Mouse (Mus musculus): ENCODE measurements at regions not wholly inside any gene's neighbourhood (a gene's known extent, or its start where the extent isn't known, plus 50 kb on each side); places are given as distances from the start of the nearest gene placed in this dataset.

DNA sequence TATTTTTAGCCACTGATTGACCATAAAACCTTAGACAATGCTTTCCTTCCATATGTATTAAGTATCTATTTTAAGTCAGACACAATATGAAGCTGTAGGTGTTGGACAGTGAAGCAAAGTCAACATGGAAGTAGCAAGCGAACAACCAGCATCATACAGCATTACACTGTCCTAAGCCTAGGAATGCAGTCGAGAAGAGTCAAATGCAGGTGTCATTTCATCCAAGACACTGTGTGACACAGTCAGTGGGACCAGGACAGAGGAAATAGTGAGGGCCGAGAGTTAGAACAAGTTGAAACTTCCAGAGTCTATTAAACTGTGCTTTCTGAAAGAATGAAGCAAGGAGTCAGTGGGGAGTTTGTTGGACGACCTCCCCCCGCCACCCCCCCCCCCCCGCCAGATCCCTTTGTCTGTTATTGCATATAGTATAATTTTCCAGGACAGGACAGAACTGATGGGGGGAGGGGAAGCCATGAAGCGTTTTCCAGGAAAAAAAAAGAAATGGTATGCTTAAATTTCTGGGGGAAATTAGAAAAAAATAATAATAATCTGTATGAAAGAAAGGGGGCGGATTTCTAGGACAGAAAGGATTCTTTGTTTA, 559.9 kb downstream of the Rps29 start:
- Histone ChIP-seq H3K27ac (ENCODE audit: low read length) (no peak overlapping the region), H3K36me3 (ENCODE audit: insufficient read depth, low read length) (no peaks in the 10 kb centered on the region), H3K27me3 (replicated peaks; ENCODE audit: insufficient read depth, low read length) (no peaks in the 10 kb centered on the region), H3K4me2 (replicated peaks; ENCODE audit: low read depth, low read length) (no peak overlapping the region), H3K9ac (replicated peaks; ENCODE audit: low read depth) (no peak overlapping the region), H3K4me1 (ENCODE audit: insufficient read depth, low read depth, low read length) (no peaks in the 10 kb centered on the region), H3K4me3 (ENCODE audit: low read depth, low read length) (no peak overlapping the region), H3K9me3 (ENCODE audit: low read length) (no peaks in the 10 kb centered on the region)
- TF ChIP-seq CTCF (IDR thresholded peaks at IDR 0.05) (no peak), EP300 (IDR thresholded peaks at IDR 0.05) (no peak)
- no peak for ATAC-seq
- 57% methylated on average over 8 of the region's 8 CpGs for WGBS
- no peak for DNase-seq (ENCODE audit: low spot score)

DNA sequence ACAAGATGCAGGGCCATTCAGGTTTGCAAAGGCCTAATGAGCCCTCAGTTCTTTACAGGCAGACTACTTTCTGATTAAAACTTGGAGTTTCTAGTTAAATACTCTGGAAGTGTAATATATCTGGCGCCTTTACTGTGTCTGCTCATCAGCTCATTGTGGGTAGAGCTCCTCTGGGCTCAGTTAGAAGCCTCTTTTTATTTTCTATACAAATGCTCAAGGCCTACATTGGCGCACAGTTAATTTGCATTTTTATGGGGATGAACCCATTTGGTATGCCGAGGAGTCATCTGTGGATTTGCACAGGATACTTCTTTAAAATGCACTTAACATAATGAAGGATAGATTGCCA, 573.5 kb downstream of the Rps29 start:
- no peak overlapping the region for H3K4me2 ChIP-seq (replicated peaks; ENCODE audit: low read depth, low read length)
- H3K9me3 ChIP-seq (ENCODE audit: low read length), result no peaks in the 10 kb centered on the region
- H3K4me1 ChIP-seq (ENCODE audit: insufficient read depth, low read depth, low read length), result no peaks in the 10 kb centered on the region
- DNase-seq (ENCODE audit: low spot score), result no peak
- no peaks in the 10 kb centered on the region for H3K27me3 ChIP-seq (replicated peaks; ENCODE audit: insufficient read depth, low read length)
- H3K4me3 ChIP-seq (ENCODE audit: low read depth, low read length), result no peak overlapping the region
- no peaks in the 10 kb centered on the region for H3K36me3 ChIP-seq (ENCODE audit: insufficient read depth, low read length)
- no peak overlapping the region for H3K27ac ChIP-seq (ENCODE audit: low read length)
- WGBS, result 89% methylated on average over 3 of the region's 3 CpGs
- H3K9ac ChIP-seq (replicated peaks; ENCODE audit: low read depth), result no peak overlapping the region
- no peak for ATAC-seq
- TF ChIP-seq CTCF (IDR thresholded peaks at IDR 0.05), result no peak
- TF ChIP-seq EP300 (IDR thresholded peaks at IDR 0.05), result no peak

DNA sequence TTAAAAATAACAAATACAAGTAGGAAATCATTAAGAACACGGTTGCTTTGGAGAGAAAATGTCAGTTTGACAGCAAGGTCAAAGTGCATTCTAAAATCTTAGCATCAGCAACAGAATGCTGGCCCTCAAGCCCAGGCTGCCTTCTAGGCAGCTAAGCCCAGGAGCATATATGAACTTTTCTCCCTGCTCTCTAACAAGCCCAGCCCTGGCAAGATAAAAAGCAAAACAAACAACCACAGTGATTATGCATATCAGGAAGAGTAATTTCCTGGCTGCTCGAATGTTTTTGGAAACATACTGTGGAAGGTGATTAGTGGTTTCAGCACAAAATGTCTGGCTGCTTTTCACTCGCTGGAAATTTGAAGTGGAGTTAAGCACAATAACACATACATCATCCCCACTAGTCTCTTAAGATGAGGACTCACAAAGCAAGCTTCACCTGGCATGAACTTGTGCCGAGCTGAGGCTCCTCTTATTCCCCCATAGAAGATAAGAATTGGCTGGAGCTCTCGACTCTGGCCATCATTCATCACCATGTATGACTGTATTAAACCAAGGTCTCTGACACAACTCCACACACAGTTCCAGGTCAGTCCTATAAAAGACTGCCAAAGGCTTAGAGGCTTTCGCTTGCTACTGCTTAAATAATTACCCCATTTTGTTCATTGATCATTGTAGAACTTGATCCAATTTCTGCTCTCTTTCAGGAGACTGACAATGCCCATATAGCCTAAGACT, 574.0 kb downstream of the Rps29 start:
- WGBS, result 21% methylated on average over 6 of the region's 6 CpGs

DNA sequence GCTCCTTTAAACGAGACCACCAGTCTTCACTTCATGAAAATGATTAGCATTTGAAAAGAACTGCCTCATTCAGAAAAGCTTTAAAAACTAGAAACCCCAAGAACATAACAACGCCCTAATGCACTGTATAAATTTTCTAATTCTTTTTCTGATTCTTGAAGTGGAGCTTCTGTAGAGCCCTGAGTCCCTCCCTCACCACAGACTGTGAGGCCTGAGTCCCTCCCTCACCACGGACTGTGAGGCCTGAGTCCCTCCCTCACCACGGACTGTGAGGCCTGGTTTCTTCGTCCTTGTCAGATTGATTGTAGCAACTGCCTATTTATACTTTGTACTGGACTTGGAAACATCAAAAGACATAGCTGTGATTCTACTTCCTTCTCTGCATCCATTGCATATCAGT, 579.1 kb downstream of the Rps29 start:
- no peaks in the 10 kb centered on the region for H3K9me3 ChIP-seq (ENCODE audit: low read length)
- no peak overlapping the region for H3K27ac ChIP-seq (ENCODE audit: low read length)
- DNase-seq (ENCODE audit: low spot score), result no peak
- TF ChIP-seq EP300 (IDR thresholded peaks at IDR 0.05), result no peak
- no peaks in the 10 kb centered on the region for H3K4me1 ChIP-seq (ENCODE audit: insufficient read depth, low read depth, low read length)
- no peaks in the 10 kb centered on the region for H3K27me3 ChIP-seq (replicated peaks; ENCODE audit: insufficient read depth, low read length)
- no peaks in the 10 kb centered on the region for H3K36me3 ChIP-seq (ENCODE audit: insufficient read depth, low read length)
- H3K4me2 ChIP-seq (replicated peaks; ENCODE audit: low read depth, low read length), result no peak overlapping the region
- no peak for ATAC-seq
- H3K4me3 ChIP-seq (ENCODE audit: low read depth, low read length), result no peak overlapping the region
- WGBS, result 57% methylated on average over 5 of the region's 5 CpGs
- H3K9ac ChIP-seq (replicated peaks; ENCODE audit: low read depth), result no peak overlapping the region

More for the DNA sequence above, 574.0 kb downstream of the Rps29 start:
- Histone ChIP-seq H3K4me2 (replicated peaks; ENCODE audit: low read depth, low read length) (no peak overlapping the region), H3K27ac (ENCODE audit: low read length) (no peak overlapping the region), H3K36me3 (ENCODE audit: insufficient read depth, low read length) (no peaks in the 10 kb centered on the region), H3K9me3 (ENCODE audit: low read length) (no peaks in the 10 kb centered on the region), H3K27me3 (replicated peaks; ENCODE audit: insufficient read depth, low read length) (no peaks in the 10 kb centered on the region), H3K4me1 (ENCODE audit: insufficient read depth, low read depth, low read length) (no peaks in the 10 kb centered on the region), H3K9ac (replicated peaks; ENCODE audit: low read depth) (no peak overlapping the region), H3K4me3 (ENCODE audit: low read depth, low read length) (no peak overlapping the region)
- ATAC-seq (peak; percentile 25; the same call in 1 of the 2 replicates), DNase-seq (ENCODE audit: low spot score) (peak; percentile 17)
- TF ChIP-seq EP300 (IDR thresholded peaks at IDR 0.05) (no peak), CTCF (IDR thresholded peaks at IDR 0.05) (no peak)

DNA sequence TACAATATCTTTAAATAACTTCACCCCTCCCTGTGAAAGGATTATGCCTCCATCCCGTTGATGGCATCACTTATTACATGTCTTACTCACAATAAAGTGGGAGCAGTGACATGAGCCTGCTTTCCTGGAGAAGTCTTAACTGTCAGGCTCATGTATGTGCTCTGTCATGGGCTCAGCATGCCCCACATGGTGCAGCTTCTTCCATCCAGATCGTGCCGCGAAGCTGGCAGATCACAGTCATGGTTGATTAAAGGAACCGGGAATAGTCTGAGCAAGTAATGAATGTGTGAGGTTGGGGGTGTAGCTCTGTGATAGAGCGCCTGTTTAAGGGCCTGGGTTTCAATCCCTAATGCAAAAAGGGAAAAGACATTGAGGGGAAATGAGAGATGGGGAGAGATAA, 581.5 kb downstream of the Rps29 start:
- TF ChIP-seq CTCF (IDR thresholded peaks at IDR 0.05) (no peak), EP300 (IDR thresholded peaks at IDR 0.05) (no peak)
- H3K4me1 ChIP-seq (ENCODE audit: insufficient read depth, low read depth, low read length), result no peaks in the 10 kb centered on the region

GRCm38 (mm10) chr12:68576855-68577254, 582.1 kb downstream of the Rps29 start:
- no peak overlapping the region for H3K27ac ChIP-seq (ENCODE audit: low read length)
- H3K4me1 ChIP-seq (ENCODE audit: insufficient read depth, low read depth, low read length), result no peaks in the 10 kb centered on the region
- 48% methylated on average over 7 of the region's 7 CpGs for WGBS
- H3K4me2 ChIP-seq (replicated peaks; ENCODE audit: low read depth, low read length), result no peak overlapping the region
- H3K9me3 ChIP-seq (ENCODE audit: low read length), result no peaks in the 10 kb centered on the region
- no peak overlapping the region for H3K9ac ChIP-seq (replicated peaks; ENCODE audit: low read depth)
- no peak overlapping the region for H3K4me3 ChIP-seq (ENCODE audit: low read depth, low read length)
- TF ChIP-seq CTCF (IDR thresholded peaks at IDR 0.05) (no peak), EP300 (IDR thresholded peaks at IDR 0.05) (no peak)
- ATAC-seq, result no peak
- H3K27me3 ChIP-seq (replicated peaks; ENCODE audit: insufficient read depth, low read length), result no peaks in the 10 kb centered on the region
- no peaks in the 10 kb centered on the region for H3K36me3 ChIP-seq (ENCODE audit: insufficient read depth, low read length)
- DNase-seq (ENCODE audit: low spot score), result no peak

More for the DNA sequence above, 581.5 kb downstream of the Rps29 start:
- Histone ChIP-seq H3K4me2 (replicated peaks; ENCODE audit: low read depth, low read length) (no peak overlapping the region), H3K9me3 (ENCODE audit: low read length) (no peaks in the 10 kb centered on the region), H3K9ac (replicated peaks; ENCODE audit: low read depth) (no peak overlapping the region), H3K4me3 (ENCODE audit: low read depth, low read length) (no peak overlapping the region), H3K27me3 (replicated peaks; ENCODE audit: insufficient read depth, low read length) (no peaks in the 10 kb centered on the region), H3K27ac (ENCODE audit: low read length) (no peak overlapping the region), H3K36me3 (ENCODE audit: insufficient read depth, low read length) (no peaks in the 10 kb centered on the region)
- no peak for ATAC-seq
- 79% methylated on average over 6 of the region's 6 CpGs for WGBS
- DNase-seq (ENCODE audit: low spot score), result no peak
